Mouse (Mus musculus): ENCODE measurements around the gene Ryr1.

DNA sequence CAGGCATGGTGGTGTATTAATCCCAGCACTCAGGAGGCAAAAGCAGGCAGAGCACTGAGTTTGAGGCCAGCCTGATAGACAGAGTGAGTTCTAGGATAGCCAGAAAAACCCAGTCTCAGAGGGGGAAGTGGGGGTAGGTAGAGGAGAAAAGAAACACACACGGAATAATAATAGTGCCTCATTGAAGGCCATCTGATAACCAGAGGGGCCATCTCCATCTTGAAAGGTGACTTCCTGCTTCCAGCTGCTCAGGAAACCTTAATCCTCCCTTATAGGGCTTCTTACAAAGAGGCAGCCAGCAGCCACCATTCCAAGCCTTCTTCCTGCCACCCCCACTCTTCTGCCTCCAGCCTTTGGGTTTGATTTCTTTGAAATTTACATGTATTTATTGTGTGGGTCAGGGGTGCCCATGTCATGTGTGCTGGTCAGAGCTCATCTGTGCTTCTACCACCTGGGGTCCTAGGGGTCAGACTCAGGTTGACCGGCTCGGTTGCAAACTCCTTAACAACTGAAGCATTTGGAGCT, 161.5 kb downstream of the Ryr1 start:
- no peak for TF ChIP-seq CTCF (IDR thresholded peaks at IDR 0.05; ENCODE audit: low read depth)
- no peak for TF ChIP-seq EP300 (IDR thresholded peaks at IDR 0.05; ENCODE audit: low read depth)
